Mouse (Mus musculus) embryo, embryonic 9.5 days (tissue): ENCODE data around the gene Arhgap6.
"Not testable (repeated sequence)": the region's sequence is repeated elsewhere in the genome, so short reads cannot be mapped to it uniquely, and the experiment has no call there.

ENCODE experiments used
- DNase-seq: peaks from one replicate; pipeline ENCODE4 v3.0.0-alpha.2; 2017; ENCODE audit errors: extremely low spot score

Arhgap6 gene

GRCm38 (mm10) chrX:169308559-169308958, 513.7 kb downstream of the Arhgap6 start:
- no peak for DNase-seq

GRCm38 (mm10) chrX:169319066-169319760, 524.3 kb downstream of the Arhgap6 start:
- no peak for DNase-seq

- peak; percentile 81 for DNase-seq
Measured at GRCm38 (mm10) chrX:169319945-169320667, 525.2 kb downstream of the Arhgap6 start, which contains the start of gene Hccs. Gene Hccs (minus strand): TSS chrX:169320372.

- DNase-seq: not testable (repeated sequence)
Measured at GRCm38 (mm10) chrX:169320668-169321005, 525.7 kb downstream of the Arhgap6 start.

- DNase-seq: no peak
Measured at GRCm38 (mm10) chrX:169325929-169326595, 531.2 kb downstream of the Arhgap6 start.

- peak; percentile 16 for DNase-seq
Measured at GRCm38 (mm10) chrX:169332264-169332663, 537.4 kb downstream of the Arhgap6 start.

GRCm38 (mm10) chrX:169337559-169337958, 542.7 kb downstream of the Arhgap6 start:
- DNase-seq: no peak

- DNase-seq: no peak
Measured at GRCm38 (mm10) chrX:169338213-169338612, 543.3 kb downstream of the Arhgap6 start.
